Mouse (Mus musculus) C2C12 (cell line): ENCODE measurements around the gene Bpifa3.

Experiments
- CTCF ChIP-seq: IDR thresholded peaks from one replicate; pipeline ENCODE4 v1.5.1; 2011; ENCODE audit not compliant: control insufficient read depth, insufficient read depth, insufficient read length
- FOSL1 ChIP-seq: IDR thresholded peaks from one replicate; pipeline ENCODE4 v1.8.0; 2011; ENCODE audit warnings: mild to moderate bottlenecking, low read length; ENCODE audit not compliant: poor library complexity, insufficient read depth, severe bottlenecking
- MAX ChIP-seq: IDR thresholded peaks from one replicate; pipeline ENCODE4 v1.6.1; 2011; ENCODE audit warnings: mild to moderate bottlenecking, control low read depth
- MYOG ChIP-seq: IDR thresholded peaks from one replicate; pipeline ENCODE4 v1.6.1; 2011; ENCODE audit not compliant: control insufficient read depth, insufficient read length; ENCODE audit errors: extremely low read depth

GRCm38 (mm10) chr2:154130120-154130519, at the start of gene Bpifa3:
- TF ChIP-seq MYOG: no peak
- TF ChIP-seq CTCF: no peak
- TF ChIP-seq FOSL1: no peak
- TF ChIP-seq MAX: no peak
